Mouse (Mus musculus): ENCODE measurements around the gene Pnpla1. TPM values are rescaled to one million over a fixed set of nuclear protein-coding genes. Genes with fewer than 3 reads are reported as not detected.

The Pnpla1 gene
- total and polyA plus RNA-seq, 2 experiments from 2014 or later: 0.08 to 0.10 TPM

DNA sequence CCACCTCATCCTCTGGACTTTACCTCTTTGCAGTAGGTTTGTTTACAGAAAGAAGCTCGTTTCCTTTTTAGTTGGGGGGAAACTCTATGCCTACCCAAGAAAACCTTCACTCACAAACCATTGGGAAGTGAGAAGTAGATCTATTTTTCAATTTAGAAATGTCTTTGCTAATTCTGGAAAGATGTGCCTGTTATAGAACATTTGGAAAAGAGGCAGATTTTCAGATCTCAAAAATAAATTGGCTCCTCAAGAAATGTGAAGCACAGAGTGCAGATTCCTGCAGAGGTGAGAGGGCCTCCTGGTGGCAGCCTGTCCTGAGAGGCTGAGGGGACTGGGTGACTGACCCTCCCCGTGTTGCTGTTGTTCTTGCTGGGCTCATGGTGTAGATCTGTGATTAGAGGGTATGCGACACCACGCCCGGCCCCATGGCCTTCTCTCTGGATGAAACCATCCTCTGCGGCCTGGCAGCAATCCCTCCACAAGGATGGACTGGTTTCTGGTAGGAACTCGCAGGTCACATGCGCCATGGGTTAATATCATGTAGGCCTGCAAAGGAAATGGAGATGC is 30.5 kb upstream of the Pnpla1 start:
- no peak overlapping the region for H3K9ac ChIP-seq (replicated peaks; ENCODE audit: low read length)
- ATAC-seq: no peak

DNA sequence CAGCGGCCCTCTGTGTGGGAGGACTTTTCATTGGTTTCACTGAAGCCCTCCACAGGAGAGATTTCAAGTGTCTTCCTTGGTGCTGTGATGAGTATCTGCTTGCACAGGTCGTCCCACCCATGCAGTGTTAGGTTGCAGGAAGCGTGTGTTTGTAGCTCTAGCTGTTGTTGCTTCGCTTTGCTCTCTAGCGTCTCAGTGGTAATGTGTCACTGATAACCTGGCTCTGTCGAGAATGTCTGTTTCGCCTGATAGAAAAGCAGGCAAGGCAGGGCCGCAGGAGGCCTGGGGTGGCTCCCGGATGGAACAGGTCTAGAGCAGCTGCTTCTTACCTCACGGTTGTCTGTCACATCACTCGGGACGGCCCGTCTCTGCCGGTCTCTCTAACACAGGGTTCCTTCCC is 29.1 kb upstream of the Pnpla1 start:
- H3K27ac ChIP-seq: no peak overlapping the region
- H3K9ac ChIP-seq (replicated peaks; ENCODE audit: low read length): no peak overlapping the region
- no peaks in the 10 kb centered on the region for H3K9me3 ChIP-seq (ENCODE audit: low read length)
- no peak overlapping the region for H3K4me3 ChIP-seq (ENCODE audit: low read length)
- no peak for DNase-seq (ENCODE audit: low spot score)
- no peaks in the 10 kb centered on the region for H3K4me1 ChIP-seq (ENCODE audit: insufficient read depth, low read length)
- no peak for ATAC-seq
- no peak for TF ChIP-seq CTCF (IDR thresholded peaks at IDR 0.05; ENCODE audit: low read depth)
- 90% methylated on average over 14 of the region's 14 CpGs for WGBS
- H3K4me2 ChIP-seq (ENCODE audit: low read depth, low read length): no peak overlapping the region
- H3K27me3 ChIP-seq (ENCODE audit: insufficient read depth, low read length): no peaks in the 10 kb centered on the region
- peaks cover 19% of the 10 kb centered on the region for H3K36me3 ChIP-seq (ENCODE audit: insufficient read depth, low read length)

More for the DNA sequence above, 30.5 kb upstream of the Pnpla1 start:
- no peak for TF ChIP-seq CTCF (IDR thresholded peaks at IDR 0.05; ENCODE audit: low read depth)
- Histone ChIP-seq H3K4me1 (ENCODE audit: insufficient read depth, low read length) (no peaks in the 10 kb centered on the region), H3K4me3 (ENCODE audit: low read length) (no peak overlapping the region), H3K4me2 (ENCODE audit: low read depth, low read length) (no peak overlapping the region), H3K27me3 (ENCODE audit: insufficient read depth, low read length) (no peaks in the 10 kb centered on the region), H3K9me3 (ENCODE audit: low read length) (no peaks in the 10 kb centered on the region), H3K36me3 (ENCODE audit: insufficient read depth, low read length) (peaks cover 29% of the 10 kb centered on the region), H3K27ac (no peak overlapping the region)
- DNase-seq (ENCODE audit: low spot score): no peak
- 93% methylated on average over 8 of the region's 8 CpGs for WGBS

DNA sequence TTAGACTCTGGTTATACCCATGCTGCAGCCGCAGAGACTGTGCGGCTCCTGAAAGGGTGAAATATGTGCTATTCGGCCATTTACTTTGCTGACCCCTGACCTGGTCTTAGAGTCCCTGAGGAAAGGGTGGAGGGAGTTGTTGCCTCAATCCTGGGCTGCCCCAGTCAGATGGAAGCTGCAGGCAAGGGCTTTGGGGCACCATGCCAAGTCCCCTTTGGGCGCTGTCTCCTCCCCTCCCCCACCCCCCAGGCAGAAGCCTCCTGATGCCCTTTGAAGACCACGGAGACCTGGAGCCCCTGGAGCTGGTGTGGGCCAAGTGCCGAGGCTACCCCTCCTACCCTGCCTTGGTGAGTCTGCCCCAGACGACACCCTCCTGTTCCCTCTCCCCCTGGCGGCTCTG is 27.1 kb upstream of the Pnpla1 start:
- no peak for ATAC-seq
- TF ChIP-seq CTCF (IDR thresholded peaks at IDR 0.05; ENCODE audit: low read depth): no peak
- peaks cover 14% of the 10 kb centered on the region; the same call in 1 of the 2 replicates for H3K36me3 ChIP-seq (ENCODE audit: insufficient read depth, low read length)

DNA sequence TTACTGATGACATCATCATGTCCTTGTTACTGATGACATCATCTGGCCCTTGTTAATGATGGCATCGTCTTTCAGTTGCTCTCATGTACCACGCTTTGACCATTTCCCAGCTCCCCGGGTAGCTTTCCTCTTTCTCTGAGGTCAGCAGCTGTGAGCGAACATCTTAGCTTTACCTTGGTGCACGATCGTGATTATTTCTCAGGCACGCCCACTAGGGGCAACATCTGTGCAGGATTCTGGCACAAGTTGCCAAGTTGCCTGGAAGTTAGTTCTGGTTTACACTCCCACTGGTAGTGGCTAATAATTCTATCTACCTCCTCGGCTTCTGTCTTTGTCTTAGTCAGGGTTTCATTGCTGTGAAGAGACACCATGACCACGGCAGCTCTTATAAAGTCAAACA is 26.2 kb upstream of the Pnpla1 start:
- DNase-seq (ENCODE audit: low spot score): peak; percentile 35
- Histone ChIP-seq H3K4me2 (ENCODE audit: low read depth, low read length) (no peak overlapping the region), H3K27ac (no peak overlapping the region), H3K9ac (replicated peaks; ENCODE audit: low read length) (no peak overlapping the region), H3K27me3 (ENCODE audit: insufficient read depth, low read length) (no peaks in the 10 kb centered on the region), H3K4me3 (ENCODE audit: low read length) (no peak overlapping the region), H3K4me1 (ENCODE audit: insufficient read depth, low read length) (no peaks in the 10 kb centered on the region), H3K36me3 (ENCODE audit: insufficient read depth, low read length) (peaks cover 22% of the 10 kb centered on the region; the same call in 1 of the 2 replicates), H3K9me3 (ENCODE audit: low read length) (no peaks in the 10 kb centered on the region)
- no peak for ATAC-seq
- WGBS: 81% methylated on average over 9 of the region's 9 CpGs
- TF ChIP-seq CTCF (IDR thresholded peaks at IDR 0.05; ENCODE audit: low read depth): peak; percentile 55

More for the DNA sequence above, 27.1 kb upstream of the Pnpla1 start:
- no peaks in the 10 kb centered on the region for H3K4me1 ChIP-seq (ENCODE audit: insufficient read depth, low read length)
- no peaks in the 10 kb centered on the region for H3K27me3 ChIP-seq (ENCODE audit: insufficient read depth, low read length)
- DNase-seq (ENCODE audit: low spot score): no peak
- no peak overlapping the region for H3K9ac ChIP-seq (replicated peaks; ENCODE audit: low read length)
- no peak overlapping the region for H3K4me2 ChIP-seq (ENCODE audit: low read depth, low read length)
- H3K27ac ChIP-seq: no peak overlapping the region
- 79% methylated on average over 8 of the region's 8 CpGs for WGBS
- H3K9me3 ChIP-seq (ENCODE audit: low read length): no peaks in the 10 kb centered on the region
- H3K4me3 ChIP-seq (ENCODE audit: low read length): no peak overlapping the region

DNA sequence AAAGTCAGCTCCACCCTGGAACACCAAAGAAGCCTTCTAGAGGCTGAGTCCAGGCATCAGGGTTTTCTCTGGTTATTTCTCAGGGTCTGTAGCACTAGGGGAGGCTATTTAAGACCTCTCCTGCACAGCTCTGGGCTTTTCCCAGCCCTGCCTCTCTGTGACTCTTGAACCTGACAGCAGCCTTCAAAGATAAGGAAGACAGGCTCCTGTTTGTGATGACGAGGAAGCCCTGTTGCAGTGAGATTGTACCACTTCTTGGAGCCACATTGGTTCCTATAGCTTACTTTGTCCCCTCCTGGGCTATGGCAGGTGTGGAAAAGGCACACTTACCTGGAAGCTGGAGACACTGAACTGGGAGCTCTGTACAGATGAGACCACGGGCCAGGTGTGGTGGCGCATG is 25.3 kb upstream of the Pnpla1 start:
- peaks cover 29% of the 10 kb centered on the region for H3K36me3 ChIP-seq (ENCODE audit: insufficient read depth, low read length)
- DNase-seq (ENCODE audit: low spot score) (no peak), ATAC-seq (no peak)
- H3K9me3 ChIP-seq (ENCODE audit: low read length): no peaks in the 10 kb centered on the region
- H3K4me3 ChIP-seq (ENCODE audit: low read length): no peak overlapping the region
- no peak overlapping the region for H3K27ac ChIP-seq
- H3K4me2 ChIP-seq (ENCODE audit: low read depth, low read length): no peak overlapping the region
- no peaks in the 10 kb centered on the region for H3K27me3 ChIP-seq (ENCODE audit: insufficient read depth, low read length)
- TF ChIP-seq CTCF (IDR thresholded peaks at IDR 0.05; ENCODE audit: low read depth): no peak
- no peaks in the 10 kb centered on the region for H3K4me1 ChIP-seq (ENCODE audit: insufficient read depth, low read length)
- 97% methylated on average over 3 of the region's 3 CpGs for WGBS
- no peak overlapping the region for H3K9ac ChIP-seq (replicated peaks; ENCODE audit: low read length)

DNA sequence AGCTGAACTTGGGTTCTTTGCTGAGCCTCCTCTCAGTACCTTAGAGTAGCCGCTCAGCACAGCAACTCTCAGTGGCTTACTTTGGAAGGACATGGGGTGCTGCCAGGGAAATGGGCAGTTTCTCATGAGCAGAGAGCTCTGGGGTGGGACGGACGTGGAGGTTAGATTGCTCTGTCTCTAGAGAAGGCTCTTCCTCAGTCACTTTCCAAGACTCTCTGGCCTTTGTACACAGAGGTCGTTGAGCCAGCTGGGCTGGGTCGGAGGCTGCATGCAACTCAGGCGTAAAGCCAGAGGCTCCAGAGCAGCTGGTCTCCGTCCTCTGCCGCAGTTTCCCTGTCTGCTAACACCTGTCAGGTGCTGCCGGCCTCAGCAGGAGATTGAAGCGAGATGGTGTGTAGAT is 23.5 kb upstream of the Pnpla1 start:
- Histone ChIP-seq H3K36me3 (ENCODE audit: insufficient read depth, low read length) (peaks cover 37% of the 10 kb centered on the region), H3K9ac (replicated peaks; ENCODE audit: low read length) (no peak overlapping the region), H3K27ac (no peak overlapping the region), H3K9me3 (ENCODE audit: low read length) (no peaks in the 10 kb centered on the region), H3K4me3 (ENCODE audit: low read length) (no peak overlapping the region), H3K4me1 (ENCODE audit: insufficient read depth, low read length) (no peaks in the 10 kb centered on the region), H3K27me3 (ENCODE audit: insufficient read depth, low read length) (no peaks in the 10 kb centered on the region), H3K4me2 (ENCODE audit: low read depth, low read length) (no peak overlapping the region)
- ATAC-seq: no peak
- DNase-seq (ENCODE audit: low spot score): no peak
- WGBS: 77% methylated on average over 10 of the region's 10 CpGs
- TF ChIP-seq CTCF (IDR thresholded peaks at IDR 0.05; ENCODE audit: low read depth): no peak

DNA sequence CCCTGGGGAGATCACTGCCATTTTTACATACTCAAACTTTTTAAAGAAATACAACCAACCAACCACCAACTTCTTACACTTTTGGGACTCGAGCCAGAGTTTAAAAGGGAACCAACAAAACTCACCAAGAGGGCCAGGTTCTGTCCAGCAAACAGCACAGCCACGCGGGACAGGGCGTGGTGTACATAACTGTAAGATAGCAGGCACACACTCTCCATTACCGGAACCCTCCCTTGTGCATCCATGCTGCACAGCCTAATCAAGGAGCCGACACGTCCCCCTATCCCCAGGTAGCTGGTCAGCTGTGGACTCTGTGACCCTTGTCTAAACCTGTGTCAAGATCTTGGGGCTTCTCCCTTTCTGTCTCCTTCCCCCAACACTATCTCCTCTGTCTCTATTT is 20.4 kb upstream of the Pnpla1 start:
- no peak overlapping the region for H3K4me3 ChIP-seq (ENCODE audit: low read length)
- ATAC-seq: no peak
- DNase-seq (ENCODE audit: low spot score): no peak
- H3K9me3 ChIP-seq (ENCODE audit: low read length): no peaks in the 10 kb centered on the region
- H3K36me3 ChIP-seq (ENCODE audit: insufficient read depth, low read length): peaks cover 28% of the 10 kb centered on the region
- no peak overlapping the region for H3K27ac ChIP-seq
- no peak overlapping the region for H3K9ac ChIP-seq (replicated peaks; ENCODE audit: low read length)
- no peaks in the 10 kb centered on the region for H3K27me3 ChIP-seq (ENCODE audit: insufficient read depth, low read length)
- no peak overlapping the region for H3K4me2 ChIP-seq (ENCODE audit: low read depth, low read length)
- 97% methylated on average over 7 of the region's 7 CpGs for WGBS
- no peaks in the 10 kb centered on the region for H3K4me1 ChIP-seq (ENCODE audit: insufficient read depth, low read length)
- TF ChIP-seq CTCF (IDR thresholded peaks at IDR 0.05; ENCODE audit: low read depth): no peak
